Mouse (Mus musculus) hindbrain, postnatal 0 days (tissue): Measurements from ENCODE around the gene Nos2. TPM values are rescaled to one million over a fixed set of nuclear protein-coding genes. Genes with fewer than 3 reads are reported as not detected.
A peak's percentile ranks its signal among the peaks of the same experiment; 100 is the strongest.

Experiments used
- ATAC-seq: fragments of 200-750 bp; cut with Nextera tagmentation; 2 replicates; pipeline ENCODE4 v1.8.0; 2017; ENCODE audit warnings: mild to moderate bottlenecking, moderate TSS enrichment, moderate library complexity
- DNase-seq: peaks from one replicate; pipeline ENCODE4 v3.0.0-alpha.2; 2015; ENCODE audit warnings: low spot score
- H3K27ac ChIP-seq: fragments of 300-500 bp; sonication (generic); 2 replicates; pipeline ENCODE4 v1.5.1; 2014; ENCODE audit warnings: mild to moderate bottlenecking
- H3K27me3 ChIP-seq: fragments of 300-500 bp; sonication (generic); 2 replicates; pipeline ENCODE4 v1.6.1; 2014; ENCODE audit warnings: low read length, mixed read lengths; ENCODE audit not compliant: insufficient read depth
- H3K36me3 ChIP-seq: fragments of 300-500 bp; sonication (generic); 2 replicates; pipeline ENCODE4 v1.6.1; 2014; ENCODE audit warnings: low read length, mixed read lengths; ENCODE audit not compliant: insufficient read depth
- H3K4me1 ChIP-seq: fragments of 300-500 bp; sonication (generic); 2 replicates; pipeline ENCODE4 v1.6.1; 2014; ENCODE audit warnings: antibody characterized with exemption, low read length, mixed read lengths; ENCODE audit not compliant: insufficient read depth
- H3K4me2 ChIP-seq: fragments of 300-500 bp; sonication (generic); 2 replicates; pipeline ENCODE4 v1.6.1; 2014; ENCODE audit warnings: low read depth, mild to moderate bottlenecking, low read length, moderate library complexity, mixed read lengths
- H3K4me3 ChIP-seq: fragments of 300-500 bp; sonication (generic); 2 replicates; pipeline ENCODE4 v1.5.1; 2014; ENCODE audit warnings: low read length
- H3K9ac ChIP-seq: fragments of 300-500 bp; sonication (generic); replicated peaks from 2 replicates; pipeline ENCODE4 v1.6.1; 2014; ENCODE audit warnings: mild to moderate bottlenecking, low read length, moderate library complexity, mixed read lengths
- H3K9me3 ChIP-seq: fragments of 300-500 bp; sonication (generic); 2 replicates; pipeline ENCODE4 v1.6.1; 2016; ENCODE audit warnings: low read length, mixed read lengths
- CTCF ChIP-seq: IDR thresholded peaks from 2 replicates; pipeline ENCODE4 v1.5.1; 2016; ENCODE audit warnings: antibody characterized with exemption, control low read depth, low read depth
- WGBS: fragments of 180-500 bp; shearing (Covaris S2); extraction: QIAGEN DNeasy Blood & Tissue Kit; methylation state at CpG from one replicate; pipeline ENCODE4 v1.1.7; 2014; 5-methylcytosine and 5-hydroxymethylcytosine counted together
- polyA plus RNA-seq: library from polyadenylated mRNA; unstranded; fragments of >200 nt; fragmentation: Nextera tagmentation; extraction: Ambion mirVana; gene quantifications from 2 replicates; pipeline ENCODE4 v1.2.1, GENCODE M21; 2015
- total RNA-seq: library from RNA; depleted of rRNA; stranded (reverse); fragments of >200 nt; gene quantifications from 2 replicates; pipeline ENCODE4 v1.2.3, GENCODE M21; 2014

Nos2 gene
- total and polyA plus RNA-seq, 2 experiments from 2014 or later: 0.21 to 0.41 TPM

GRCm38 (mm10) chr11:78971746-78972145 is 51.2 kb downstream of the Nos2 start:
- Histone ChIP-seq H3K27me3 (no peaks in the 10 kb centered on the region), H3K4me2 (no peak overlapping the region), H3K4me3 (no peak overlapping the region), H3K36me3 (no peaks in the 10 kb centered on the region), H3K4me1 (peaks cover 4% of the 10 kb centered on the region; the same call in 1 of the 2 replicates), H3K27ac (no peak overlapping the region), H3K9me3 (no peaks in the 10 kb centered on the region), H3K9ac (no peak overlapping the region)
- ATAC-seq: no peak
- no peak for TF ChIP-seq CTCF
- no peak for DNase-seq
- WGBS: 94% methylated on average over 3 of the region's 3 CpGs

DNA sequence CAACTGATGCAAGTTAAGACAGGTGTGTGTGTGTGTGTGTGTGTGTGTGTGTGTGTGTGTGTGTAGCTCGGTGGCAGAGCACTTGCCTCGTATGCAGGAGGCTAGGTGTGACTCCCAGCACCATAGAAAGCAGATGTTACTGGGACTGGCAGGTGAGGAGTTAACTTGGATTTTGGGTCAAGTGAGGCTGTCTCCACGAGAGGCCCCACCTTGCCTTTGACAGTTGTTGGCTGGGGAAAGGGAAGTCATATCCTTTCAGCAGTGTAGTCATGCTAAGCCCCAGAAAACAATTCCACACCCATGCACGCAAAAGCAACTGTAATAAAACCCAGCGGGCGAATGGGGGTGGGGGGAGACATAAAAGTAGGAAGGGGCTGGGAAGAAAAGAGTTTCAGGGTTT is 51.7 kb downstream of the Nos2 start:
- DNase-seq (no peak), ATAC-seq (no peak)
- Histone ChIP-seq H3K27ac (no peak overlapping the region), H3K4me3 (no peak overlapping the region), H3K36me3 (no peaks in the 10 kb centered on the region), H3K4me1 (peaks cover 4% of the 10 kb centered on the region; the same call in 1 of the 2 replicates), H3K27me3 (no peaks in the 10 kb centered on the region), H3K9ac (no peak overlapping the region), H3K9me3 (no peaks in the 10 kb centered on the region), H3K4me2 (no peak overlapping the region)
- WGBS: 53% methylated on average over 5 of the region's 6 CpGs
- TF ChIP-seq CTCF: no peak

DNA sequence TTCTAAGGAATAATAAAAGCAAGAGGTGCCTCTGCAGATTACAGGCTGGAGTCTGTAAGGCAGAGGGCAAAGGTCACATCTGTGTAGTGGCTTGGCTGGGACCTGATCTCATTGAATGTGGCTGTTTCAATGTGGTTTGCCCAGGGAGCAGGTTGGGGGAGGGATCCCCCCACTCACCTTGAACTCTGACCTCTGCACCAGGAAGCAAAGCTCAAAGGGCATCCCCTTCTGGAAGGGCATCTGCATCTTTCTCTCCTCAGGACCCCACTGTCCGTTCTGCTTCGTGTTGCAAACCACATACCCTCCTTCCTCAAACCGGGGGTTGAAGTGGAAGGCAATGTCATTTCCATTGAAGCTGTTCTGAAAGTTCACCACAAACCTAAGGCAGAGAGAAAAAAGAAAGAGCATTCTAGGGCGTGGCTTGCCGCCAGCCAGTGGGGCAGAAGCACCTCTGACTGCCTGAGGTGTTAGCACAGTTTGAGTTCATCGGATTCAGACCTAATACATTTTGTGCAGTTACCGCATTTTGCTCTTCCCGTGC is 52.3 kb downstream of the Nos2 start:
- Histone ChIP-seq H3K9me3 (no peaks in the 10 kb centered on the region), H3K27me3 (no peaks in the 10 kb centered on the region), H3K4me3 (no peak overlapping the region), H3K9ac (no peak overlapping the region), H3K4me2 (peak overlapping the region; percentile 33), H3K36me3 (no peaks in the 10 kb centered on the region), H3K27ac (no peak overlapping the region), H3K4me1 (peaks cover 4% of the 10 kb centered on the region; the same call in 1 of the 2 replicates)
- peak; percentile 9 for DNase-seq
- WGBS: 43% methylated on average over 8 of the region's 8 CpGs
- ATAC-seq: no peak
- no peak for TF ChIP-seq CTCF

- H3K4me2 ChIP-seq: peak overlapping the region; percentile 33
- 0 out of 2 replicates have a peak overlapping the region, but pooled peaks have one; percentile 6 for H3K4me3 ChIP-seq
- ATAC-seq (peak; percentile 76), DNase-seq (peak; percentile 71)
- H3K9ac ChIP-seq: no peak overlapping the region
- H3K9me3 ChIP-seq: no peaks in the 10 kb centered on the region
- 45% methylated on average over 17 of the region's 17 CpGs for WGBS
- peaks cover 4% of the 10 kb centered on the region; the same call in 1 of the 2 replicates for H3K4me1 ChIP-seq
- no peak overlapping the region for H3K27ac ChIP-seq
- no peaks in the 10 kb centered on the region for H3K36me3 ChIP-seq
- no peaks in the 10 kb centered on the region for H3K27me3 ChIP-seq
- no peak for TF ChIP-seq CTCF
Observed at GRCm38 (mm10) chr11:78973381-78974150, 53.0 kb downstream of the Nos2 start.

GRCm38 (mm10) chr11:78976731-78977510 is 56.3 kb downstream of the Nos2 start:
- Histone ChIP-seq H3K9ac (no peak overlapping the region), H3K4me3 (no peak overlapping the region), H3K4me1 (peaks cover 4% of the 10 kb centered on the region; the same call in 1 of the 2 replicates), H3K27me3 (no peaks in the 10 kb centered on the region), H3K27ac (no peak overlapping the region), H3K9me3 (no peaks in the 10 kb centered on the region), H3K4me2 (no peak overlapping the region), H3K36me3 (no peaks in the 10 kb centered on the region)
- 77% methylated on average over 8 of the region's 8 CpGs for WGBS
- DNase-seq (no peak), ATAC-seq (no peak)
- TF ChIP-seq CTCF: no peak

- Histone ChIP-seq H3K4me2 (no peak overlapping the region), H3K4me1 (no peaks in the 10 kb centered on the region), H3K36me3 (no peaks in the 10 kb centered on the region), H3K4me3 (no peak overlapping the region), H3K27me3 (no peaks in the 10 kb centered on the region), H3K9me3 (no peaks in the 10 kb centered on the region), H3K27ac (no peak overlapping the region), H3K9ac (no peak overlapping the region)
- no peak for ATAC-seq
- 80% methylated on average over 12 of the region's 12 CpGs for WGBS
- no peak for DNase-seq
- TF ChIP-seq CTCF: no peak
Observed at GRCm38 (mm10) chr11:78978176-78979019, 57.8 kb downstream of the Nos2 start.
